Mouse (Mus musculus): ENCODE results near the gene Frk. TPM values are rescaled to one million over a fixed set of nuclear protein-coding genes. Genes with fewer than 3 reads are reported as not detected.
A peak's percentile ranks its signal among the peaks of the same experiment; 100 is the strongest.
"Not testable (repeated sequence)": the region's sequence is repeated elsewhere in the genome, so short reads cannot be mapped to it uniquely, and the experiment has no call there.

Frk gene
- polyA plus RNA-seq, 1 experiment from 2014 or later, result 21.9 TPM

GRCm38 (mm10) chr10:34541717-34542490 is 58.7 kb downstream of the Frk start:
- Histone ChIP-seq H3K9ac (ENCODE audit: low read depth, low read length) (no peak overlapping the region), H3K27me3 (replicated peaks; ENCODE audit: control insufficient read depth, insufficient read depth, low read length) (no peaks in the 10 kb centered on the region), H3K4me1 (ENCODE audit: control insufficient read depth, insufficient read depth, low read length) (no peaks in the 10 kb centered on the region), H3K36me3 (ENCODE audit: control insufficient read depth, insufficient read depth, low read length) (no peaks in the 10 kb centered on the region), H3K27ac (ENCODE audit: low read length) (no peak overlapping the region; the same call in 1 of the 2 replicates), H3K9me3 (ENCODE audit: control insufficient read depth, low read length) (no peaks in the 10 kb centered on the region), H3K4me3 (ENCODE audit: low read length) (no peak overlapping the region), H3K4me2 (ENCODE audit: low read depth, low read length) (no peak overlapping the region)
- peak; percentile 79 for ATAC-seq
- WGBS, result 77% methylated on average over 3 of the region's 3 CpGs

- Histone ChIP-seq H3K27me3 (replicated peaks; ENCODE audit: control insufficient read depth, insufficient read depth, low read length) (no peaks in the 10 kb centered on the region), H3K4me1 (ENCODE audit: control insufficient read depth, insufficient read depth, low read length) (no peaks in the 10 kb centered on the region), H3K4me2 (ENCODE audit: low read depth, low read length) (no peak overlapping the region), H3K9ac (ENCODE audit: low read depth, low read length) (no peak overlapping the region), H3K36me3 (ENCODE audit: control insufficient read depth, insufficient read depth, low read length) (no peaks in the 10 kb centered on the region), H3K27ac (ENCODE audit: low read length) (no peak overlapping the region), H3K4me3 (ENCODE audit: low read length) (no peak overlapping the region), H3K9me3 (ENCODE audit: control insufficient read depth, low read length) (no peaks in the 10 kb centered on the region)
- WGBS, result 71% methylated on average over 5 of the region's 5 CpGs
- no peak for ATAC-seq
Measured at GRCm38 (mm10) chr10:34550612-34551011, 67.4 kb downstream of the Frk start.

GRCm38 (mm10) chr10:34551636-34552035 is 68.4 kb downstream of the Frk start:
- WGBS, result 62% methylated on average over 5 of the region's 5 CpGs
- no peaks in the 10 kb centered on the region for H3K9me3 ChIP-seq (ENCODE audit: control insufficient read depth, low read length)
- H3K9ac ChIP-seq (ENCODE audit: low read depth, low read length), result no peak overlapping the region
- no peak overlapping the region for H3K4me3 ChIP-seq (ENCODE audit: low read length)
- H3K27me3 ChIP-seq (replicated peaks; ENCODE audit: control insufficient read depth, insufficient read depth, low read length), result no peaks in the 10 kb centered on the region
- no peaks in the 10 kb centered on the region for H3K4me1 ChIP-seq (ENCODE audit: control insufficient read depth, insufficient read depth, low read length)
- peak; percentile 55; the same call in 1 of the 2 replicates for ATAC-seq
- no peak overlapping the region for H3K4me2 ChIP-seq (ENCODE audit: low read depth, low read length)
- no peaks in the 10 kb centered on the region for H3K36me3 ChIP-seq (ENCODE audit: control insufficient read depth, insufficient read depth, low read length)
- H3K27ac ChIP-seq (ENCODE audit: low read length), result no peak overlapping the region

- Histone ChIP-seq H3K36me3 (ENCODE audit: control insufficient read depth, insufficient read depth, low read length) (no peaks in the 10 kb centered on the region), H3K4me1 (ENCODE audit: control insufficient read depth, insufficient read depth, low read length) (no peaks in the 10 kb centered on the region; the same call in 1 of the 2 replicates), H3K4me2 (ENCODE audit: low read depth, low read length) (no peak overlapping the region), H3K9ac (ENCODE audit: low read depth, low read length) (no peak overlapping the region), H3K4me3 (ENCODE audit: low read length) (no peak overlapping the region), H3K9me3 (ENCODE audit: control insufficient read depth, low read length) (no peaks in the 10 kb centered on the region), H3K27ac (ENCODE audit: low read length) (peak overlapping the region; percentile 10; the same call in 1 of the 2 replicates), H3K27me3 (replicated peaks; ENCODE audit: control insufficient read depth, insufficient read depth, low read length) (no peaks in the 10 kb centered on the region)
- peak; percentile 98 for ATAC-seq
- WGBS, result 64% methylated on average over 1 of the region's 1 CpGs
Measured at GRCm38 (mm10) chr10:34563518-34564176, 80.4 kb downstream of the Frk start.

- Histone ChIP-seq H3K9me3 (ENCODE audit: control insufficient read depth, low read length) (no peaks in the 10 kb centered on the region), H3K36me3 (ENCODE audit: control insufficient read depth, insufficient read depth, low read length) (no peaks in the 10 kb centered on the region), H3K27me3 (replicated peaks; ENCODE audit: control insufficient read depth, insufficient read depth, low read length) (no peaks in the 10 kb centered on the region), H3K4me3 (ENCODE audit: low read length) (no peak overlapping the region), H3K4me1 (ENCODE audit: control insufficient read depth, insufficient read depth, low read length) (no peaks in the 10 kb centered on the region), H3K27ac (ENCODE audit: low read length) (no peak overlapping the region), H3K9ac (ENCODE audit: low read depth, low read length) (no peak overlapping the region), H3K4me2 (ENCODE audit: low read depth, low read length) (no peak overlapping the region)
- no peak for ATAC-seq
Measured at GRCm38 (mm10) chr10:34615474-34615873, 132.3 kb downstream of the Frk start.

- Histone ChIP-seq H3K9me3 (ENCODE audit: control insufficient read depth, low read length) (no peaks in the 10 kb centered on the region), H3K4me3 (ENCODE audit: low read length) (no peak overlapping the region), H3K4me1 (ENCODE audit: control insufficient read depth, insufficient read depth, low read length) (no peaks in the 10 kb centered on the region), H3K4me2 (ENCODE audit: low read depth, low read length) (no peak overlapping the region), H3K9ac (ENCODE audit: low read depth, low read length) (no peak overlapping the region), H3K27me3 (replicated peaks; ENCODE audit: control insufficient read depth, insufficient read depth, low read length) (no peaks in the 10 kb centered on the region), H3K27ac (ENCODE audit: low read length) (no peak overlapping the region), H3K36me3 (ENCODE audit: control insufficient read depth, insufficient read depth, low read length) (no peaks in the 10 kb centered on the region)
- 61% methylated on average over 2 of the region's 2 CpGs for WGBS
- ATAC-seq, result no peak
Measured at GRCm38 (mm10) chr10:34617216-34617615, 134.0 kb downstream of the Frk start.

- no peak for ATAC-seq
- Histone ChIP-seq H3K4me2 (ENCODE audit: low read depth, low read length) (no peak overlapping the region), H3K9ac (ENCODE audit: low read depth, low read length) (no peak overlapping the region), H3K27me3 (replicated peaks; ENCODE audit: control insufficient read depth, insufficient read depth, low read length) (no peaks in the 10 kb centered on the region), H3K36me3 (ENCODE audit: control insufficient read depth, insufficient read depth, low read length) (no peaks in the 10 kb centered on the region), H3K27ac (ENCODE audit: low read length) (no peak overlapping the region), H3K4me3 (ENCODE audit: low read length) (no peak overlapping the region), H3K4me1 (ENCODE audit: control insufficient read depth, insufficient read depth, low read length) (no peaks in the 10 kb centered on the region), H3K9me3 (ENCODE audit: control insufficient read depth, low read length) (no peaks in the 10 kb centered on the region)
- WGBS, result 42% methylated on average over 3 of the region's 3 CpGs
Measured at GRCm38 (mm10) chr10:34618490-34618889, 135.3 kb downstream of the Frk start.

GRCm38 (mm10) chr10:34620540-34620939 is 137.3 kb downstream of the Frk start:
- ATAC-seq; H3K9me3 ChIP-seq (ENCODE audit: control insufficient read depth, low read length); H3K36me3 ChIP-seq (ENCODE audit: control insufficient read depth, insufficient read depth, low read length); H3K9ac ChIP-seq (ENCODE audit: low read depth, low read length); H3K27me3 ChIP-seq (replicated peaks; ENCODE audit: control insufficient read depth, insufficient read depth, low read length); H3K27ac ChIP-seq (ENCODE audit: low read length); H3K4me2 ChIP-seq (ENCODE audit: low read depth, low read length); H3K4me1 ChIP-seq (ENCODE audit: control insufficient read depth, insufficient read depth, low read length); H3K4me3 ChIP-seq (ENCODE audit: low read length): not testable (repeated sequence)
- 85% methylated on average over 8 of the region's 8 CpGs for WGBS

- Histone ChIP-seq H3K4me1 (ENCODE audit: control insufficient read depth, insufficient read depth, low read length) (no peaks in the 10 kb centered on the region), H3K9me3 (ENCODE audit: control insufficient read depth, low read length) (no peaks in the 10 kb centered on the region), H3K4me2 (ENCODE audit: low read depth, low read length) (no peak overlapping the region), H3K4me3 (ENCODE audit: low read length) (no peak overlapping the region), H3K36me3 (ENCODE audit: control insufficient read depth, insufficient read depth, low read length) (no peaks in the 10 kb centered on the region), H3K27ac (ENCODE audit: low read length) (no peak overlapping the region), H3K27me3 (replicated peaks; ENCODE audit: control insufficient read depth, insufficient read depth, low read length) (no peaks in the 10 kb centered on the region), H3K9ac (ENCODE audit: low read depth, low read length) (no peak overlapping the region)
- no peak for ATAC-seq
- 68% methylated on average over 1 of the region's 1 CpGs for WGBS
Measured at GRCm38 (mm10) chr10:34638245-34638644, 155.0 kb downstream of the Frk start.
